Mouse (Mus musculus) heart, adult 2 months (tissue): ENCODE results near the gene Spg11.

Experiments used
- CTCF ChIP-seq: fragments of 200-600 bp; IDR thresholded peaks from 2 replicates; pipeline ENCODE4 v1.8.1; 2022; ENCODE audit warnings: antibody characterized with exemption, mild to moderate bottlenecking, moderate library complexity
- EP300 ChIP-seq: fragments of 200-500 bp; IDR thresholded peaks from 2 replicates; pipeline ENCODE4 v1.6.1; 2011; ENCODE audit warnings: low read depth, low read length, control low read depth; ENCODE audit not compliant: insufficient read depth

- TF ChIP-seq EP300, result no peak
- TF ChIP-seq CTCF, result no peak
Observed at GRCm38 (mm10) chr2:122155292-122155691, 37.1 kb upstream of the Spg11 start.
